Mouse (Mus musculus): ENCODE measurements around the gene Ift43. TPM values are rescaled to one million over a fixed set of nuclear protein-coding genes. Genes with fewer than 3 reads are reported as not detected.

Gene Ift43
- 61.0 and 65.9 TPM in 2 replicates for polyA plus RNA-seq (2015; fragmentation: Nextera tagmentation; extraction: Ambion mirVana)

GRCm38 (mm10) chr12:86082481-86083012 is at the start of gene Ift43:
Ift43 (plus strand) TSS chr12:86082541.
- Histone ChIP-seq H3K27me3 (replicated peaks; ENCODE audit: control insufficient read depth, insufficient read depth, low read length) (0 out of 2 replicates have a peak, but pooled peaks cover 4% of the 10 kb centered on the region), H3K4me3 (ENCODE audit: low read depth, low read length) (peak within 1 kb of the TSS; percentile 72), H3K36me3 (ENCODE audit: control insufficient read depth, insufficient read depth) (no peaks in the 10 kb centered on the region; the same call in 1 of the 2 replicates), H3K4me2 (replicated peaks; ENCODE audit: low read depth) (peak within 1 kb of the TSS; percentile 82), H3K4me1 (replicated peaks; ENCODE audit: control insufficient read depth, insufficient read depth, low read length) (0 out of 2 replicates have a peak, but pooled peaks cover 6% of the 10 kb centered on the region), H3K27ac (ENCODE audit: low read depth, low read length) (0 out of 2 replicates have a peak within 1 kb of the TSS, but pooled peaks have one; percentile 50), H3K9me3 (ENCODE audit: control insufficient read depth) (no peaks in the 10 kb centered on the region), H3K9ac (ENCODE audit: low read depth, low read length) (peak within 1 kb of the TSS; percentile 58)
- ATAC-seq = peak; percentile 69
- WGBS = 0% methylated on average over 35 of the region's 35 CpGs
- TF ChIP-seq CTCF (IDR thresholded peaks at IDR 0.05; ENCODE audit: low read depth) = no peak

- Histone ChIP-seq H3K36me3 (ENCODE audit: control insufficient read depth, insufficient read depth) (no peaks in the 10 kb centered on the region; the same call in 1 of the 2 replicates), H3K9ac (ENCODE audit: low read depth, low read length) (no peak overlapping the region), H3K4me2 (replicated peaks; ENCODE audit: low read depth) (no peak overlapping the region), H3K4me1 (replicated peaks; ENCODE audit: control insufficient read depth, insufficient read depth, low read length) (no peaks in the 10 kb centered on the region), H3K27me3 (replicated peaks; ENCODE audit: control insufficient read depth, insufficient read depth, low read length) (no peaks in the 10 kb centered on the region), H3K4me3 (ENCODE audit: low read depth, low read length) (no peak overlapping the region), H3K27ac (ENCODE audit: low read depth, low read length) (no peak overlapping the region), H3K9me3 (ENCODE audit: control insufficient read depth) (no peaks in the 10 kb centered on the region)
- TF ChIP-seq CTCF (IDR thresholded peaks at IDR 0.05; ENCODE audit: low read depth) = no peak
- ATAC-seq = no peak
These were observed 46.8 kb upstream of the Ift43 start for GRCm38 (mm10) chr12:86035586-86035985.

GRCm38 (mm10) chr12:86036368-86037166 is 45.8 kb upstream of the Ift43 start:
- ATAC-seq = no peak
- H3K9ac ChIP-seq (ENCODE audit: low read depth, low read length) = no peak overlapping the region

GRCm38 (mm10) chr12:86037235-86037921 is 45.0 kb upstream of the Ift43 start:
- WGBS = 53% methylated on average over 12 of the region's 12 CpGs
- H3K4me3 ChIP-seq (ENCODE audit: low read depth, low read length) = no peak overlapping the region
- H3K4me1 ChIP-seq (replicated peaks; ENCODE audit: control insufficient read depth, insufficient read depth, low read length) = no peaks in the 10 kb centered on the region
- no peak for TF ChIP-seq CTCF (IDR thresholded peaks at IDR 0.05; ENCODE audit: low read depth)
- H3K4me2 ChIP-seq (replicated peaks; ENCODE audit: low read depth) = no peak overlapping the region
- no peaks in the 10 kb centered on the region; the same call in 1 of the 2 replicates for H3K36me3 ChIP-seq (ENCODE audit: control insufficient read depth, insufficient read depth)
- no peaks in the 10 kb centered on the region for H3K9me3 ChIP-seq (ENCODE audit: control insufficient read depth)
- no peak for ATAC-seq
- no peak overlapping the region for H3K9ac ChIP-seq (ENCODE audit: low read depth, low read length)
- no peaks in the 10 kb centered on the region for H3K27me3 ChIP-seq (replicated peaks; ENCODE audit: control insufficient read depth, insufficient read depth, low read length)
- H3K27ac ChIP-seq (ENCODE audit: low read depth, low read length) = no peak overlapping the region

More at GRCm38 (mm10) chr12:86036368-86037166, 45.8 kb upstream of the Ift43 start:
- Histone ChIP-seq H3K36me3 (ENCODE audit: control insufficient read depth, insufficient read depth) (no peaks in the 10 kb centered on the region; the same call in 1 of the 2 replicates), H3K4me1 (replicated peaks; ENCODE audit: control insufficient read depth, insufficient read depth, low read length) (no peaks in the 10 kb centered on the region), H3K4me2 (replicated peaks; ENCODE audit: low read depth) (no peak overlapping the region), H3K27ac (ENCODE audit: low read depth, low read length) (no peak overlapping the region), H3K9me3 (ENCODE audit: control insufficient read depth) (no peaks in the 10 kb centered on the region), H3K27me3 (replicated peaks; ENCODE audit: control insufficient read depth, insufficient read depth, low read length) (no peaks in the 10 kb centered on the region), H3K4me3 (ENCODE audit: low read depth, low read length) (no peak overlapping the region)
- 67% methylated on average over 9 of the region's 9 CpGs for WGBS
- no peak for TF ChIP-seq CTCF (IDR thresholded peaks at IDR 0.05; ENCODE audit: low read depth)

- ATAC-seq = no peak
These were observed 43.3 kb upstream of the Ift43 start for GRCm38 (mm10) chr12:86039078-86039477.

GRCm38 (mm10) chr12:86039751-86040150 is 42.6 kb upstream of the Ift43 start:
- no peak for TF ChIP-seq CTCF (IDR thresholded peaks at IDR 0.05; ENCODE audit: low read depth)
- H3K4me1 ChIP-seq (replicated peaks; ENCODE audit: control insufficient read depth, insufficient read depth, low read length) = no peaks in the 10 kb centered on the region
- no peak overlapping the region for H3K4me2 ChIP-seq (replicated peaks; ENCODE audit: low read depth)
- H3K27me3 ChIP-seq (replicated peaks; ENCODE audit: control insufficient read depth, insufficient read depth, low read length) = no peaks in the 10 kb centered on the region
- H3K4me3 ChIP-seq (ENCODE audit: low read depth, low read length) = no peak overlapping the region
- ATAC-seq = no peak
- H3K9me3 ChIP-seq (ENCODE audit: control insufficient read depth) = no peaks in the 10 kb centered on the region
- 80% methylated on average over 6 of the region's 6 CpGs for WGBS
- no peak overlapping the region for H3K27ac ChIP-seq (ENCODE audit: low read depth, low read length)
- no peaks in the 10 kb centered on the region; the same call in 1 of the 2 replicates for H3K36me3 ChIP-seq (ENCODE audit: control insufficient read depth, insufficient read depth)
- H3K9ac ChIP-seq (ENCODE audit: low read depth, low read length) = no peak overlapping the region

More at GRCm38 (mm10) chr12:86039078-86039477, 43.3 kb upstream of the Ift43 start:
- H3K4me2 ChIP-seq (replicated peaks; ENCODE audit: low read depth) = no peak overlapping the region
- no peak for TF ChIP-seq CTCF (IDR thresholded peaks at IDR 0.05; ENCODE audit: low read depth)
- no peak overlapping the region for H3K27ac ChIP-seq (ENCODE audit: low read depth, low read length)
- no peak overlapping the region for H3K9ac ChIP-seq (ENCODE audit: low read depth, low read length)
- no peaks in the 10 kb centered on the region; the same call in 1 of the 2 replicates for H3K36me3 ChIP-seq (ENCODE audit: control insufficient read depth, insufficient read depth)
- 84% methylated on average over 5 of the region's 5 CpGs for WGBS
- H3K4me3 ChIP-seq (ENCODE audit: low read depth, low read length) = no peak overlapping the region
- no peaks in the 10 kb centered on the region for H3K9me3 ChIP-seq (ENCODE audit: control insufficient read depth)
- no peaks in the 10 kb centered on the region for H3K4me1 ChIP-seq (replicated peaks; ENCODE audit: control insufficient read depth, insufficient read depth, low read length)
- no peaks in the 10 kb centered on the region for H3K27me3 ChIP-seq (replicated peaks; ENCODE audit: control insufficient read depth, insufficient read depth, low read length)
